Mouse (Mus musculus): Measurements from ENCODE around the gene Tgfbr1. TPM values are rescaled to one million over a fixed set of nuclear protein-coding genes. Genes with fewer than 3 reads are reported as not detected.

Tgfbr1 gene
- polyA plus RNA-seq, 1 experiment = 2.4 TPM

DNA sequence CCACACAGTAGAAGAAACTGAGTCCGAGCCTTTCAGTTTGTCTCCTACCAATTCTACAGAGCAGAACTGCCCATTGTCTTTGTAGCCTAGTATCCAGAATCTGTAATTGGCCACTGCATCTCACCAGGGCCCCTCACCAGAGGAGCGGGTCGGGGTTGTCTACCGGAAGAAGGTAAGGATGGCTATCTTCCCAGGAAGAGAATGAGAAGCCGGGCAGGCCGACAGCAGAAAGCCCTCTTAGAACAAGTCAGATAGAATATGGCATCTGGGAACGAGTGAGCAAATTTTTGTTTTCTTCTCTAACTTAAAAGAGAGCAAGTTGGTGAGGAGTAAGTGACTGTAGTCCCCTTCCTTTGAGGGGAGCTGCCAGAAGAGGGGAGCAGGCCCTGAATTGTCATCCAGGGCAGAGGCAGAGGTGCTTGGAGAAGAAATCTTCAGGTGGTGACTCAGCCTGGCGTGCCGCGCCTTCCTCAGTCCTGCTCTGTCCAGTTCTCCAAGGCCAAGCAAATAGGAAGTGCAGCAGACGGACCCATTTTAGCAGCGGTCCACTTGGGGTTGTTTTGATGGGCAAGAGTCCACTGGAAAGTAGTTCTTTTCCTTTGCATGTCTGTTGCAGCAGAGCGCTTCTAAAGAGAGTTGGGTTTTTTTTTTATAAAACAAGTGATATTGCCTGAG is 22.5 kb upstream of the Tgfbr1 start:
- H3K79me3 ChIP-seq (ENCODE audit: low read depth) = no peaks in the 10 kb centered on the region
- H3K4me3 ChIP-seq (ENCODE audit: insufficient read depth, poor library complexity, severe bottlenecking) = no peak overlapping the region
- H3K27me3 ChIP-seq (ENCODE audit: control insufficient read depth, insufficient read depth, insufficient read length) = no peaks in the 10 kb centered on the region
- no peak for TF ChIP-seq USF1 (IDR thresholded peaks at IDR 0.05; ENCODE audit: low read depth)
- TF ChIP-seq MAX (IDR thresholded peaks at IDR 0.05) = no peak
- no peak for TF ChIP-seq FOSL1 (IDR thresholded peaks at IDR 0.05; ENCODE audit: insufficient read depth, low read length, poor library complexity, severe bottlenecking)
- no peak overlapping the region for H3ac ChIP-seq (ENCODE audit: control insufficient read depth, insufficient read length, low read depth)
- H3K79me2 ChIP-seq (ENCODE audit: control insufficient read depth, insufficient read depth) = no peaks in the 10 kb centered on the region
- H3K36me3 ChIP-seq (ENCODE audit: control insufficient read depth, insufficient read depth) = no peaks in the 10 kb centered on the region

DNA sequence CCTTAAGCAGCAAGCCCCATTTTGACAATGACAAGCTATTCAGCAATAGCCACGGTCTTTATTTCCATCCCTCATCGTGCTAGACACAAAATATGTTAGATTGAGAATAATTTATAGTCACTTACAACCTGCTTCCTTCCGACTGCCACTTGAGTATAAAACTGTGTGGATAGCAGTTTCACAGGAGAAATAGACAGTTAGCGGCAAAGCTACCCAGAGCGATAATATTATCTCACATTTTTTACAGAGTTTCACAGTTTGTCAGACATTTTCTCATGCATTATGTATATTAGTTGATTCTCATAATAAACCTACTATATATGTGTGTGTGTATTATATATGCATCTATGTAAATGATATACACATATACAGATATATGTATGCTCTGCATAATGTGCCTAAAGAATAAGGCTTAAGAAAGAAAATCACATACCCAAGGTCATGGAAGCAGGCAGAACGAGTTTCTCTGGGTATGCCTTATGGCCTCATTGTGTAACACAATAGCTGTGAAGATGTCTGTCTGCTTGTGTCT is 20.1 kb upstream of the Tgfbr1 start:
- no peak overlapping the region for H3ac ChIP-seq (ENCODE audit: control insufficient read depth, insufficient read length, low read depth)
- TF ChIP-seq MAX (IDR thresholded peaks at IDR 0.05) (no peak), FOSL1 (IDR thresholded peaks at IDR 0.05; ENCODE audit: insufficient read depth, low read length, poor library complexity, severe bottlenecking) (no peak), MYOD1 (IDR thresholded peaks at IDR 0.05; ENCODE audit: control insufficient read depth, insufficient read length, low read depth) (no peak), CTCF (IDR thresholded peaks at IDR 0.05; ENCODE audit: control insufficient read depth, insufficient read depth, insufficient read length) (no peak), CEBPB (IDR thresholded peaks at IDR 0.05; ENCODE audit: low read depth) (no peak), USF1 (IDR thresholded peaks at IDR 0.05; ENCODE audit: low read depth) (no peak), MYOG (IDR thresholded peaks at IDR 0.05; ENCODE audit: control insufficient read depth, extremely low read depth, insufficient read length) (no peak)
- no peak overlapping the region for H3K4me3 ChIP-seq (ENCODE audit: insufficient read depth, poor library complexity, severe bottlenecking)
- no peaks in the 10 kb centered on the region for H3K36me3 ChIP-seq (ENCODE audit: control insufficient read depth, insufficient read depth)
- H3K79me3 ChIP-seq (ENCODE audit: low read depth) = no peaks in the 10 kb centered on the region
- no peaks in the 10 kb centered on the region for H3K79me2 ChIP-seq (ENCODE audit: control insufficient read depth, insufficient read depth)
- H3K27me3 ChIP-seq (ENCODE audit: control insufficient read depth, insufficient read depth, insufficient read length) = no peaks in the 10 kb centered on the region

DNA sequence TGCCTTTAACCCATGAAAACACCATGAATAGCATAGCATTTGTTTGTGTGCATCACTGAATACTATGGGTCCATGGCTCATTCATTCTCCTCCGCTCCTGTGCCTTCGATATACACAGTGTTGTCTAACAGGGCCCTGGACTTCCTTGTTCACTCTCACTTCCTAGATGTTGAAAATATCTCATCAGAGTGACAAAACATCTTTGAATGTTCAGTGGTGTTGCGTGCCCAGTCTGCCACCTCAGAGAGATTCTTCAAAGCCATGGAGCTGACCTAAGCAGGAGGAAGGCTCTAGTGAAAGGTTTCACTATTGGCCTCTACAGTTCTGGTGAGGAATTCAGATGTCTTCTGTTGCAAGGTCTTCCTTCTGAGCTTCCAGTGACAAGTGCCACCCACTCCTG is 19.5 kb upstream of the Tgfbr1 start:
- H3K4me3 ChIP-seq (ENCODE audit: insufficient read depth, poor library complexity, severe bottlenecking) = no peak overlapping the region
- no peaks in the 10 kb centered on the region for H3K79me3 ChIP-seq (ENCODE audit: low read depth)
- no peaks in the 10 kb centered on the region for H3K79me2 ChIP-seq (ENCODE audit: control insufficient read depth, insufficient read depth)
- H3ac ChIP-seq (ENCODE audit: control insufficient read depth, insufficient read length, low read depth) = no peak overlapping the region
- H3K27me3 ChIP-seq (ENCODE audit: control insufficient read depth, insufficient read depth, insufficient read length) = no peaks in the 10 kb centered on the region
- TF ChIP-seq MAX (IDR thresholded peaks at IDR 0.05) = no peak
- TF ChIP-seq CEBPB (IDR thresholded peaks at IDR 0.05; ENCODE audit: low read depth) = no peak
- no peak for TF ChIP-seq MYOG (IDR thresholded peaks at IDR 0.05; ENCODE audit: control insufficient read depth, extremely low read depth, insufficient read length)
- no peak for TF ChIP-seq FOSL1 (IDR thresholded peaks at IDR 0.05; ENCODE audit: insufficient read depth, low read length, poor library complexity, severe bottlenecking)
- TF ChIP-seq MYOD1 (IDR thresholded peaks at IDR 0.05; ENCODE audit: control insufficient read depth, insufficient read length, low read depth) = no peak
- TF ChIP-seq USF1 (IDR thresholded peaks at IDR 0.05; ENCODE audit: low read depth) = no peak
- no peak for TF ChIP-seq CTCF (IDR thresholded peaks at IDR 0.05; ENCODE audit: control insufficient read depth, insufficient read depth, insufficient read length)
- no peaks in the 10 kb centered on the region for H3K36me3 ChIP-seq (ENCODE audit: control insufficient read depth, insufficient read depth)

DNA sequence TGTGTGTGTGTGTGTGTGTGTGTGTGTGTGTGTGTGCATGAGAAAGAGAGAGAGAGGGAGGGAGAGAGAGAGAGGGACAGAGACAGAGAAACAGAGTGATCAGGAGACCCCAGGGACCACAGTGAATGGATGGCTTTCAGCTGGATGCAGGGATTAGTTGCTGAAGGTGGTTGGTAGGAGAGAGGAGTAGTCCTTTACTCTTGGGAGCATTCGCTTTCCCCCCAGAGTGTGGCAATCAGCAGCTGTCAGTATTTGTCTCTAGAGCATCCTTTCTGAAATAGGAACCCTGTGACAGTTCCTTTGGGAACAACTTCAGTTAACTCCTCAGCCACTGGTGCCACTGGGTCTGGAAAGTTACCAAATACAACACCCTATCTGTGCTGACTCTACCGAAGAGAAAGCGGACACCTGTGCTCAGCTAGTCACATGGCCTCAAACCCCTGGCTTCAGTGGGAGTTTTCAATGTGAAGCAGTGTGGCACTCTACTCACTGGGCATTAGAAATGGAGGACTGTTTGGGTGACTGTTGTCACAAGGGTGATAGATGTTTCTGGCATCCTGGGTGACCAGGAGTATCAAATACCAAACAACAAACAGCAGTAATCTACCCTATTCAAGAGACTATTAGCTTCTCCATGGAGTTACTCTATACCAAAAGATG is 16.0 kb upstream of the Tgfbr1 start:
- H3K27me3 ChIP-seq (ENCODE audit: control insufficient read depth, insufficient read depth, insufficient read length) = no peaks in the 10 kb centered on the region
- TF ChIP-seq MYOG (IDR thresholded peaks at IDR 0.05; ENCODE audit: control insufficient read depth, extremely low read depth, insufficient read length) (no peak), USF1 (IDR thresholded peaks at IDR 0.05; ENCODE audit: low read depth) (peak; percentile 75), CEBPB (IDR thresholded peaks at IDR 0.05; ENCODE audit: low read depth) (peak; percentile 56)
- no peaks in the 10 kb centered on the region for H3K79me3 ChIP-seq (ENCODE audit: low read depth)
- H3ac ChIP-seq (ENCODE audit: control insufficient read depth, insufficient read length, low read depth) = no peak overlapping the region
- H3K4me3 ChIP-seq (ENCODE audit: insufficient read depth, poor library complexity, severe bottlenecking) = no peak overlapping the region
- H3K36me3 ChIP-seq (ENCODE audit: control insufficient read depth, insufficient read depth) = no peaks in the 10 kb centered on the region
- no peaks in the 10 kb centered on the region for H3K79me2 ChIP-seq (ENCODE audit: control insufficient read depth, insufficient read depth)

- TF ChIP-seq FOSL1 (IDR thresholded peaks at IDR 0.05; ENCODE audit: insufficient read depth, low read length, poor library complexity, severe bottlenecking) = no peak
- TF ChIP-seq MYOD1 (IDR thresholded peaks at IDR 0.05; ENCODE audit: control insufficient read depth, insufficient read length, low read depth) = peak; percentile 93
- Histone ChIP-seq H3K79me3 (ENCODE audit: low read depth) (no peaks in the 10 kb centered on the region), H3K4me3 (ENCODE audit: insufficient read depth, poor library complexity, severe bottlenecking) (no peak overlapping the region), H3ac (ENCODE audit: control insufficient read depth, insufficient read length, low read depth) (no peak overlapping the region), H3K79me2 (ENCODE audit: control insufficient read depth, insufficient read depth) (no peaks in the 10 kb centered on the region), H3K27me3 (ENCODE audit: control insufficient read depth, insufficient read depth, insufficient read length) (peaks cover 5% of the 10 kb centered on the region), H3K36me3 (ENCODE audit: control insufficient read depth, insufficient read depth) (no peaks in the 10 kb centered on the region)
These were observed 10.4 kb upstream of the Tgfbr1 start for GRCm38 (mm10) chr4:47342632-47343031.

GRCm38 (mm10) chr4:47347022-47347421 is 6.0 kb upstream of the Tgfbr1 start:
- H3ac ChIP-seq (ENCODE audit: control insufficient read depth, insufficient read length, low read depth) = no peak overlapping the region
- H3K79me2 ChIP-seq (ENCODE audit: control insufficient read depth, insufficient read depth) = no peaks in the 10 kb centered on the region
- H3K36me3 ChIP-seq (ENCODE audit: control insufficient read depth, insufficient read depth) = no peaks in the 10 kb centered on the region
- H3K27me3 ChIP-seq (ENCODE audit: control insufficient read depth, insufficient read depth, insufficient read length) = peaks cover 18% of the 10 kb centered on the region
- no peak for TF ChIP-seq FOSL1 (IDR thresholded peaks at IDR 0.05; ENCODE audit: insufficient read depth, low read length, poor library complexity, severe bottlenecking)
- no peak for TF ChIP-seq MAX (IDR thresholded peaks at IDR 0.05)
- TF ChIP-seq CEBPB (IDR thresholded peaks at IDR 0.05; ENCODE audit: low read depth) = no peak
- no peak for TF ChIP-seq MYOG (IDR thresholded peaks at IDR 0.05; ENCODE audit: control insufficient read depth, extremely low read depth, insufficient read length)
- no peak for TF ChIP-seq MYOD1 (IDR thresholded peaks at IDR 0.05; ENCODE audit: control insufficient read depth, insufficient read length, low read depth)
- TF ChIP-seq USF1 (IDR thresholded peaks at IDR 0.05; ENCODE audit: low read depth) = no peak
- no peak for TF ChIP-seq CTCF (IDR thresholded peaks at IDR 0.05; ENCODE audit: control insufficient read depth, insufficient read depth, insufficient read length)
- H3K79me3 ChIP-seq (ENCODE audit: low read depth) = no peaks in the 10 kb centered on the region
- H3K4me3 ChIP-seq (ENCODE audit: insufficient read depth, poor library complexity, severe bottlenecking) = no peak overlapping the region
